Mouse (Mus musculus) yolk sac, embryonic 10.5 days (tissue): ENCODE data around the gene Dmrtc1c1.
"Not testable (repeated sequence)": the region's sequence is repeated elsewhere in the genome, so short reads cannot be mapped to it uniquely, and the experiment has no call there.

Experiments
- DNase-seq: peaks from one replicate; pipeline ENCODE4 v3.0.0-alpha.2; 2017; ENCODE audit warnings: low spot score

Dmrtc1c1 gene

GRCm38 (mm10) chrX:102802663-102803062, at the start of gene Dmrtc1c1:
TSS of gene Dmrtc1c1 (plus strand) at chrX:102802963.
- not testable (repeated sequence) for DNase-seq

GRCm38 (mm10) chrX:102765878-102766277, 36.9 kb upstream of the Dmrtc1c1 start:
- DNase-seq: no peak

GRCm38 (mm10) chrX:102812311-102812710, 9.5 kb downstream of the Dmrtc1c1 start:
- no peak for DNase-seq

GRCm38 (mm10) chrX:102854516-102854915, 51.8 kb downstream of the Dmrtc1c1 start, which contains the start of gene Dmrtc1c2:
TSS of gene Dmrtc1c2 (minus strand) at chrX:102854616.
- DNase-seq: not testable (repeated sequence)
